Mouse (Mus musculus): ENCODE results near the gene Lrrc25. TPM values are rescaled to one million over a fixed set of nuclear protein-coding genes. Genes with fewer than 3 reads are reported as not detected.
A peak's percentile ranks its signal among the peaks of the same experiment; 100 is the strongest.

Gene Lrrc25
- polyA plus RNA-seq, 1 experiment from 2014 or later: 0.64 TPM

DNA sequence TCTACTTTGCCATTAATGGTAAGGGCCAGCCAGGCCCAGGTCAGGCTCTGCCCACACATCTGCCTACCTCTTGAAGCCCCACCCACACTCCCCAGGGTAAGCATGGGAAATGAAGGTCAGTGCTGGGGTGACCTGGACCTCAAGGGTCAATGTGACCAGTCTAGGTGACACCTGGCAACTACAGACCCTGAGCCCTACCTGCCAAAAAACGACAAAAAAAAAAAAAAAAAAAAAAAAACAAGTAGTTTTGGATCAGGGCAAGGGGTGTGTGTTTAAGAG is 32.1 kb downstream of the Lrrc25 start:
- no peaks in the 10 kb centered on the region for H3K9me3 ChIP-seq (replicated peaks; ENCODE audit: control insufficient read depth, low read length, poor library complexity, severe bottlenecking)
- no peaks in the 10 kb centered on the region for H3K27me3 ChIP-seq (ENCODE audit: control insufficient read depth, insufficient read depth, low read depth, low read length)
- H3K4me1 ChIP-seq (ENCODE audit: control insufficient read depth, insufficient read depth, low read length): peaks cover 4% of the 10 kb centered on the region; the same call in 1 of the 2 replicates
- no peak overlapping the region for H3K9ac ChIP-seq (ENCODE audit: low read depth, low read length)
- WGBS: 56% methylated on average over 1 of the region's 1 CpGs
- ATAC-seq: no peak
- no peak overlapping the region for H3K4me3 ChIP-seq (ENCODE audit: low read depth, low read length)
- peaks cover 10% of the 10 kb centered on the region for H3K36me3 ChIP-seq (ENCODE audit: control insufficient read depth, insufficient read depth, low read length)
- H3K4me2 ChIP-seq (ENCODE audit: low read length): no peak overlapping the region
- no peak overlapping the region for H3K27ac ChIP-seq (ENCODE audit: low read length)

DNA sequence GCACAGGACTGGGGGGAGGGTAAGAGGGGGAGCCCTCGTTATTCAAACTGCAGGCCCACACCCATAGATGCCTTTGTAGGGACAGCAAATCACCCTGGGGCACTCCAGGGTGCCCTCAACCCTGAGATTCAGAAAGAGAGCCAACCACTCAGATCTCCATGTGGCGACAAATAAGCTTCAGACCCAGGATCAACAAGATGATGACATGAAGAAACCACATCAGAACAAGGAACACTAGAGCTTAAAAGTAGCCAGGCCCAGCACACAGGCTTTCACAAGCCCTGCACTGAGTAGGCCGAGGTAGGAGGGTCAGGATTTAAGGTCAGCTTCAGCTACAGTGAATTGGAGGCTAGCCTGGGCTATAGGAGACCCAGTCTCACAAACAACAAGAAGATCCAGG is 33.0 kb downstream of the Lrrc25 start:
- Histone ChIP-seq H3K36me3 (ENCODE audit: control insufficient read depth, insufficient read depth, low read length) (peaks cover 10% of the 10 kb centered on the region), H3K4me1 (ENCODE audit: control insufficient read depth, insufficient read depth, low read length) (peaks cover 4% of the 10 kb centered on the region; the same call in 1 of the 2 replicates), H3K27ac (ENCODE audit: low read length) (no peak overlapping the region), H3K4me3 (ENCODE audit: low read depth, low read length) (no peak overlapping the region), H3K9ac (ENCODE audit: low read depth, low read length) (no peak overlapping the region), H3K9me3 (replicated peaks; ENCODE audit: control insufficient read depth, low read length, poor library complexity, severe bottlenecking) (no peaks in the 10 kb centered on the region), H3K4me2 (ENCODE audit: low read length) (no peak overlapping the region), H3K27me3 (ENCODE audit: control insufficient read depth, insufficient read depth, low read depth, low read length) (no peaks in the 10 kb centered on the region)
- WGBS: 71% methylated on average over 3 of the region's 3 CpGs
- ATAC-seq: 0 out of 2 replicates have a peak, but pooled peaks have one; percentile 6

DNA sequence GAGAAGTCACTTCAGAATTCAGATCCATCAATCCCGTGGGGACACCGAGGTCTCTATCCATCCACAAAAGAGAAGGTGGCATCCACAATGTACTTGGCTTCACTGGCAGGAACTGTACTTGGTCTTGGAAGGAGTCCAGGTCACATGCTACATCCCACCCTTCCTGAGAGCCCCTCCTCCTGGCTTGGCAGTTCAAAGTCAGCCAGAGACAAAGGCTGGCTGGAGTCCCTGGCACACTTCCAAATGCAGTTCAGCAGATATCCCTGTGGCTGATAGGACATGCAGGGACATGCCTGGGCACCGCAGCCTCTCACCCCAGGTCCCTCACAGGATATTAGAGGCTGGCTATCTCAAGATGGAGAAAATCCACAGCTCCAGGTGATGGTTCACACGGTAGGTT is 33.4 kb downstream of the Lrrc25 start:
- ATAC-seq: peak; percentile 46
- peaks cover 4% of the 10 kb centered on the region; the same call in 1 of the 2 replicates for H3K4me1 ChIP-seq (ENCODE audit: control insufficient read depth, insufficient read depth, low read length)
- H3K36me3 ChIP-seq (ENCODE audit: control insufficient read depth, insufficient read depth, low read length): peaks cover 10% of the 10 kb centered on the region
- WGBS: 59% methylated on average over 4 of the region's 4 CpGs
- H3K27ac ChIP-seq (ENCODE audit: low read length): no peak overlapping the region
- H3K9me3 ChIP-seq (replicated peaks; ENCODE audit: control insufficient read depth, low read length, poor library complexity, severe bottlenecking): no peaks in the 10 kb centered on the region
- H3K4me2 ChIP-seq (ENCODE audit: low read length): no peak overlapping the region
- no peak overlapping the region for H3K9ac ChIP-seq (ENCODE audit: low read depth, low read length)
- H3K4me3 ChIP-seq (ENCODE audit: low read depth, low read length): no peak overlapping the region
- no peaks in the 10 kb centered on the region for H3K27me3 ChIP-seq (ENCODE audit: control insufficient read depth, insufficient read depth, low read depth, low read length)

DNA sequence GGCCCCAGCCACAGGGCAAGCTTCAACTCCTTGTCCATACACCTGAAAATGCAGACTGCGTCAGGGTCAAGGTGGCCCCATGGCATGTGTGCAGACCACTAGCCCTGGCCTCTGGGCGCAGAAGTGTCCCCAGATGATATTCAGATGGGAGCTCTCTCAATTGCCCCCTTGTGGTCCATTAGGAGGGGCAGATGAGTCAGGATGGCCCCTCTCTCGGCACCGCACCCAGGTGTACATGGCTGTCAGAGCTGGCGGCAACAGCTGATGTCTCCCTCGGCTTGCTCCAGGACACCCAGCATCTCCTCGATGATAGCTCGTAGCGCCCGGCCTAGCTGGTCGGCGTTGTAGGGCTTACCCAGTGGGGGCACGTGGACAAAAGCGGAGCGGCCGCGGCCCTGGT is 34.4 kb downstream of the Lrrc25 start:
- 94% methylated on average over 17 of the region's 17 CpGs for WGBS
- H3K4me1 ChIP-seq (ENCODE audit: control insufficient read depth, insufficient read depth, low read length): peaks cover 4% of the 10 kb centered on the region; the same call in 1 of the 2 replicates
- H3K9me3 ChIP-seq (replicated peaks; ENCODE audit: control insufficient read depth, low read length, poor library complexity, severe bottlenecking): no peaks in the 10 kb centered on the region
- H3K36me3 ChIP-seq (ENCODE audit: control insufficient read depth, insufficient read depth, low read length): peaks cover 10% of the 10 kb centered on the region
- no peak overlapping the region for H3K9ac ChIP-seq (ENCODE audit: low read depth, low read length)
- ATAC-seq: no peak
- no peak overlapping the region for H3K4me3 ChIP-seq (ENCODE audit: low read depth, low read length)
- no peak overlapping the region for H3K27ac ChIP-seq (ENCODE audit: low read length)
- H3K4me2 ChIP-seq (ENCODE audit: low read length): no peak overlapping the region
- H3K27me3 ChIP-seq (ENCODE audit: control insufficient read depth, insufficient read depth, low read depth, low read length): no peaks in the 10 kb centered on the region

DNA sequence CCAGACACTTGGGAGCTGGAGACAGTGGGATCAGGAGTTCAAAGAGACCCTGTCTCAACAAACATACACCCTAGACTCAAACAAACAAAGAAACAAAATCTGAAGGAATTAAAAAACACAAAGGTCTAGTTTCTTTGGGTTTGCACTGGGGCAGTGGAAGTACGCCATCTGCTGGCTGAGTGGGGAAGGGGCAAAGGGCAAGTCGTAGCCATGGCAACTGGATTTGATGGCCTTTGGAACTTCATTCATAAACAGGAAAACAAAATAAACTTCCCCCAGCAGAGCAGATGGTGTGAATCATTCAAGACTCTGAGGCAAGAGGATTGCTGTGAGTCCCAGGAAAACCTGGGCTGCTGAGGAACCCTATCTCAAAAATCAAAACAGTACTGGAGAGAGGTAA is 37.3 kb downstream of the Lrrc25 start:
- Histone ChIP-seq H3K9ac (ENCODE audit: low read depth, low read length) (no peak overlapping the region), H3K4me1 (ENCODE audit: control insufficient read depth, insufficient read depth, low read length) (peaks cover 7% of the 10 kb centered on the region), H3K4me3 (ENCODE audit: low read depth, low read length) (no peak overlapping the region), H3K4me2 (ENCODE audit: low read length) (no peak overlapping the region), H3K27me3 (ENCODE audit: control insufficient read depth, insufficient read depth, low read depth, low read length) (no peaks in the 10 kb centered on the region), H3K9me3 (replicated peaks; ENCODE audit: control insufficient read depth, low read length, poor library complexity, severe bottlenecking) (no peaks in the 10 kb centered on the region), H3K27ac (ENCODE audit: low read length) (no peak overlapping the region), H3K36me3 (ENCODE audit: control insufficient read depth, insufficient read depth, low read length) (peaks cover 13% of the 10 kb centered on the region)
- whole genome bisulfite sequencing: 57% methylated on average over 2 of the region's 2 CpGs
- ATAC-seq: no peak

DNA sequence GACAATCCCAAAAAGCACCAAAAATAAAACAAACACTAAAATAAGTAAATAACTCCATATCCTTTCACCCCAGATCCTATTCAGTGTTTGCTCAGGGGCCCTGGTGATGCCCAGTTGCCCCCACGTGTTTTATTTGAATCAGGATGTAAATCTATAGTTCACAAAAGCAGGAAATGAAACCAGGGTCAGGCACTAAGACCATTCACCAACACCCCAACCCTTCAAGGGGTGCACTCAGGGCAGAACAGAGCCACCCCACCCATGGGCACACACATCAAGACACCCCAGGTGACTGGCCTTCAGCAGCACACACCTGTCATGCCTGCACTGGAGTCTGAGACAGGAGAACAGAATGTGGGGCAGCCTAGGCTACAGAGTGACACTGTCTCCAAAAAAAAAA is 38.2 kb downstream of the Lrrc25 start:
- Histone ChIP-seq H3K4me1 (ENCODE audit: control insufficient read depth, insufficient read depth, low read length) (peaks cover 16% of the 10 kb centered on the region), H3K36me3 (ENCODE audit: control insufficient read depth, insufficient read depth, low read length) (peaks cover 13% of the 10 kb centered on the region), H3K27me3 (ENCODE audit: control insufficient read depth, insufficient read depth, low read depth, low read length) (no peaks in the 10 kb centered on the region), H3K27ac (ENCODE audit: low read length) (no peak overlapping the region), H3K9ac (ENCODE audit: low read depth, low read length) (no peak overlapping the region), H3K9me3 (replicated peaks; ENCODE audit: control insufficient read depth, low read length, poor library complexity, severe bottlenecking) (no peaks in the 10 kb centered on the region), H3K4me2 (ENCODE audit: low read length) (no peak overlapping the region), H3K4me3 (ENCODE audit: low read depth, low read length) (no peak overlapping the region)
- ATAC-seq: no peak
- WGBS: 82% methylated on average over 1 of the region's 1 CpGs

DNA sequence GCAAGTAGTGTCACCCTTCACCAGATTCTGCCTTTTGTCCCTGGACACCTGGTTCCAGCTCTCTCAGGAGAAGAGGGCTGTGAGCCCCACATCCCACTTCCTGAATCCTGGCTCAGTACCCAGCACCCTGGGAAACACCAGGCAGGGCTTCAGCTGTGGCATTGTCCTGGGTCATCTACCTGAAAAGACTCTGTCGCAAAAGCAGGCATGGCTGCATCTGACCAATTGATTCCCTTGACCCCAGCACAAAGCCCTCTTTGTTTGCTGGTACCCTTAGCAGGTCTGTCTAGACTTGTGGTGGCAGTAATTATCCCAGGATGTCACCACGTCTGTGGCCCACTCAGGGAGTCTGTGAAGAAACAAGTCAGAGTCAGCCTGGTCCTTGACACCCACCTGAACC is 39.5 kb downstream of the Lrrc25 start:
- no peaks in the 10 kb centered on the region for H3K9me3 ChIP-seq (replicated peaks; ENCODE audit: control insufficient read depth, low read length, poor library complexity, severe bottlenecking)
- no peak for ATAC-seq
- no peak overlapping the region for H3K4me2 ChIP-seq (ENCODE audit: low read length)
- no peaks in the 10 kb centered on the region for H3K27me3 ChIP-seq (ENCODE audit: control insufficient read depth, insufficient read depth, low read depth, low read length)
- 15% methylated on average over 2 of the region's 2 CpGs for WGBS
- H3K4me3 ChIP-seq (ENCODE audit: low read depth, low read length): no peak overlapping the region
- peaks cover 6% of the 10 kb centered on the region for H3K36me3 ChIP-seq (ENCODE audit: control insufficient read depth, insufficient read depth, low read length)
- H3K9ac ChIP-seq (ENCODE audit: low read depth, low read length): no peak overlapping the region
- H3K4me1 ChIP-seq (ENCODE audit: control insufficient read depth, insufficient read depth, low read length): peaks cover 17% of the 10 kb centered on the region
- H3K27ac ChIP-seq (ENCODE audit: low read length): peak overlapping the region; percentile 63

DNA sequence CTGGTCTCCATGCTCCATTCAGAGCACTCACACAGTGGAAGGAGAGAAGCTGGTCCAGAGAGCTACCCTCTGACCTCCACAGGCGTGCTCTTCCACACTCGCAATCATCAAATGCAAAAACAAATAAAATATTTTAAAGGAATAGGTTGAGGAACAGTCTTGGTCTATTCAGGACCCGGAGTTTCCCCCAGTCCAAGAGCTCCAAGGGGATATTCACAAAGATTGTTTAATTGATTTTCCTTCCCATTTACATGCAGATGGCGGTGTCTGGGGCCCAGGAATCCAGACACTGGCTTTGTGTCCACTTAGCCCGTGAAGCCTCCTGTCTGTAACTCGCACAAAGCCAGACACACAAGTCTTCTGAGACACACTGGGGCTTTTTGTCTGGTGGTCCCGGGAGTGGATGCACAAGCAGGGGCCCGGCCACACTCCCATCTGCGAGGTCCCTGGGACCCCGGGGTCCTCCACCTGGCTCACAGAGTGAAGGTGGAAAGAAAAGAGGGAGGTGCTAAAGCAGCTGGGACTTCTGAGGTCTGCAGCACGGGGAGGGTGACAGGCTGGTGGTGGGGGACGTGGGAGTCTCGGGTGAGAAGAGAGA is 40.3 kb downstream of the Lrrc25 start:
- no peaks in the 10 kb centered on the region for H3K9me3 ChIP-seq (replicated peaks; ENCODE audit: control insufficient read depth, low read length, poor library complexity, severe bottlenecking)
- H3K4me3 ChIP-seq (ENCODE audit: low read depth, low read length): no peak overlapping the region
- WGBS: 16% methylated on average over 13 of the region's 13 CpGs
- peaks cover 17% of the 10 kb centered on the region for H3K4me1 ChIP-seq (ENCODE audit: control insufficient read depth, insufficient read depth, low read length)
- no peak for ATAC-seq
- H3K36me3 ChIP-seq (ENCODE audit: control insufficient read depth, insufficient read depth, low read length): peaks cover 3% of the 10 kb centered on the region; the same call in 1 of the 2 replicates
- H3K27ac ChIP-seq (ENCODE audit: low read length): peak overlapping the region; percentile 63
- no peak overlapping the region for H3K9ac ChIP-seq (ENCODE audit: low read depth, low read length)
- H3K4me2 ChIP-seq (ENCODE audit: low read length): no peak overlapping the region
- H3K27me3 ChIP-seq (ENCODE audit: control insufficient read depth, insufficient read depth, low read depth, low read length): no peaks in the 10 kb centered on the region

DNA sequence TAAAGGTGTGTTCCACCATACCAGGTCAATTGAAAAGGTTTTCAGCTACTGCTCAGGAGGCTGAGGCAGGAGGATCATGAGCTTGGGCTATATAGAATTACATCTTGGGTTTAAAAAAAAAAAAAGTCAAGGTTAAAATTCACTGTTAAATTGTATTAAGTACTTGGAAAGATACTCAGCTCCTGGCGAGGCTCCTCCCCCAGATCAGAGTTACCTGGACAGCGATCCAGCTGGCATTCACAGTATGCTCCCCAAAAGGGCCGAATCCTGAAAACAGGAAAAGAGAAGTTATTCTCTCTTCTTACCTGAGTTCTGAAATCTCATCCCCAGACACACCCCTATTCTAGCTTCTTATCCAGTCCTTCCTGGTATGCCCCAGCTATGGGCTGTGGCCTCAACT is 41.3 kb downstream of the Lrrc25 start:
- no peaks in the 10 kb centered on the region for H3K9me3 ChIP-seq (replicated peaks; ENCODE audit: control insufficient read depth, low read length, poor library complexity, severe bottlenecking)
- no peak for ATAC-seq
- H3K9ac ChIP-seq (ENCODE audit: low read depth, low read length): no peak overlapping the region
- H3K36me3 ChIP-seq (ENCODE audit: control insufficient read depth, insufficient read depth, low read length): 0 out of 2 replicates have a peak, but pooled peaks cover 3% of the 10 kb centered on the region
- no peak overlapping the region for H3K4me3 ChIP-seq (ENCODE audit: low read depth, low read length)
- 97% methylated on average over 3 of the region's 3 CpGs for WGBS
- no peaks in the 10 kb centered on the region for H3K27me3 ChIP-seq (ENCODE audit: control insufficient read depth, insufficient read depth, low read depth, low read length)
- no peak overlapping the region; the same call in 1 of the 2 replicates for H3K4me2 ChIP-seq (ENCODE audit: low read length)
- H3K4me1 ChIP-seq (ENCODE audit: control insufficient read depth, insufficient read depth, low read length): peaks cover 17% of the 10 kb centered on the region
- 0 out of 2 replicates have a peak overlapping the region, but pooled peaks have one; percentile 5 for H3K27ac ChIP-seq (ENCODE audit: low read length)

Data from midbrain, embryonic 16.5 days (tissue).